Mouse (Mus musculus) stomach, embryonic 14.5 days (tissue): ENCODE data around the gene Cox8b. TPM values are rescaled to one million over a fixed set of nuclear protein-coding genes. Genes with fewer than 3 reads are reported as not detected.

ENCODE experiments used
- ATAC-seq: fragments of 200-750 bp; cut with Nextera tagmentation; 2 replicates; pipeline ENCODE4 v1.8.0; 2017; ENCODE audit warnings: low read depth, moderate TSS enrichment; ENCODE audit not compliant: insufficient number of reproducible peaks, insufficient read depth, low FRiP score
- H3K27ac ChIP-seq: fragments of 300-500 bp; sonication (generic); 2 replicates; pipeline ENCODE4 v1.5.1; 2014; ENCODE audit warnings: mild to moderate bottlenecking, low read length, moderate library complexity, mixed read lengths
- H3K27me3 ChIP-seq: fragments of 300-500 bp; sonication (generic); 2 replicates; pipeline ENCODE4 v1.6.1; 2014; ENCODE audit warnings: low read length, control low read depth, mixed read lengths; ENCODE audit not compliant: control insufficient read depth, insufficient read depth
- H3K36me3 ChIP-seq: fragments of 300-500 bp; sonication (generic); 2 replicates; pipeline ENCODE4 v1.6.1; 2014; ENCODE audit warnings: mild to moderate bottlenecking, control low read depth, low read length, moderate library complexity, mixed read lengths; ENCODE audit not compliant: control insufficient read depth, insufficient read depth
- H3K4me1 ChIP-seq: fragments of 300-500 bp; sonication (generic); 2 replicates; pipeline ENCODE4 v1.6.1; 2014; ENCODE audit warnings: low read length, control low read depth, mixed read lengths; ENCODE audit not compliant: control insufficient read depth, insufficient read depth
- H3K4me2 ChIP-seq: fragments of 300-500 bp; sonication (generic); replicated peaks from 2 replicates; pipeline ENCODE4 v1.6.1; 2014; ENCODE audit warnings: low read depth, low read length, control low read depth
- H3K4me3 ChIP-seq: fragments of 300-500 bp; sonication (generic); 2 replicates; pipeline ENCODE4 v1.5.1; 2014; ENCODE audit warnings: low read depth, low read length, control low read depth
- H3K9ac ChIP-seq: fragments of 300-500 bp; sonication (generic); replicated peaks from 2 replicates; pipeline ENCODE4 v1.6.1; 2014; ENCODE audit warnings: low read depth, mild to moderate bottlenecking, control low read depth, low read length, moderate library complexity, mixed read lengths
- H3K9me3 ChIP-seq: fragments of 300-500 bp; sonication (generic); 2 replicates; pipeline ENCODE4 v1.6.1; 2016; ENCODE audit warnings: low read depth, low read length, control low read depth; ENCODE audit not compliant: control insufficient read depth
- WGBS: fragments of 180-500 bp; shearing (Covaris S2); extraction: QIAGEN DNeasy Blood & Tissue Kit; methylation state at CpG from one replicate; pipeline ENCODE4 v1.1.7; 2014; 5-methylcytosine and 5-hydroxymethylcytosine counted together
- polyA plus RNA-seq: library from polyadenylated mRNA; unstranded; fragments of >200 nt; fragmentation: Nextera tagmentation; extraction: Ambion mirVana; gene quantifications from 2 replicates; pipeline ENCODE4 v1.2.1, GENCODE M21; 2014

Cox8b gene
- polyA plus RNA-seq, 1 experiment from 2014 or later, result 0.87 TPM

DNA sequence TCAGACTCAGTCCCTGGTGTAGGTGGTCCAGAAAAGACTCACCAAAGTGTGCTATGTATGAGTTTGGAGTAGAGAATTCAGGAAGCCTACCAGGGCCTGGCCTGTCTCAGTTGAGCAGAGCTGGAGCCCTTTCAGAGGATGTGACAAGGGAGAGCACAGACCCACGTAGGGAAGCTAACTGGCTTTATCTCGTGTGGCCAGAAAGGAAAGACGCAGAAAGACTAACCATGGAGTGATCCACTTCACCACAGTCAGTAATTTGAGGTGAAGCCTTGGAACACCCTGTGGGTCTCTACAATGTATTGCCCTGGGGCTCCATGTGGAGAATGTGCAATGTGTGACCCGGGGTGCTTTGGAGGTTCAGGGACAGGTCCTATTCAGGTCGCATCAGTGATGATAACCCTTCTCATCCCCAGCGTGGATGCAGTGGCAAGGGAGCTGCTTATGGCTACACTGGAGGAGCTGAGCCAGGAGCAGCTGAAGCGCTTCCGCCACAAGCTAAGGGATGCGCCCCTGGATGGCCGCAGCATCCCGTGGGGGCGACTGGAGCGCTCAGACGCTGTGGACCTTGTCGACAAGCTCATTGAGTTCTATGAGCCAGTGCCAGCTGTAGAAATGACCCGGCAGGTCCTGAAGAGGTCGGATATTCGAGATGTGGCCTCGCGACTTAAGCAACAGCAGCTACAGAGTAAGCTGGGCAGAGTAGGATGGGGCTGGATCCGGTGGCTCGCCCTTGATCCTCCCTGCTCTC lies 21.2 kb upstream of the Cox8b start:
- Histone ChIP-seq H3K9me3 (no peaks in the 10 kb centered on the region), H3K9ac (no peak overlapping the region), H3K36me3 (no peaks in the 10 kb centered on the region), H3K27ac (no peak overlapping the region), H3K4me3 (no peak overlapping the region), H3K27me3 (peaks cover 36% of the 10 kb centered on the region), H3K4me1 (peaks cover 10% of the 10 kb centered on the region; the same call in 1 of the 2 replicates), H3K4me2 (no peak overlapping the region)
- no peak for ATAC-seq
- 30% methylated on average over 22 of the region's 22 CpGs for WGBS

DNA sequence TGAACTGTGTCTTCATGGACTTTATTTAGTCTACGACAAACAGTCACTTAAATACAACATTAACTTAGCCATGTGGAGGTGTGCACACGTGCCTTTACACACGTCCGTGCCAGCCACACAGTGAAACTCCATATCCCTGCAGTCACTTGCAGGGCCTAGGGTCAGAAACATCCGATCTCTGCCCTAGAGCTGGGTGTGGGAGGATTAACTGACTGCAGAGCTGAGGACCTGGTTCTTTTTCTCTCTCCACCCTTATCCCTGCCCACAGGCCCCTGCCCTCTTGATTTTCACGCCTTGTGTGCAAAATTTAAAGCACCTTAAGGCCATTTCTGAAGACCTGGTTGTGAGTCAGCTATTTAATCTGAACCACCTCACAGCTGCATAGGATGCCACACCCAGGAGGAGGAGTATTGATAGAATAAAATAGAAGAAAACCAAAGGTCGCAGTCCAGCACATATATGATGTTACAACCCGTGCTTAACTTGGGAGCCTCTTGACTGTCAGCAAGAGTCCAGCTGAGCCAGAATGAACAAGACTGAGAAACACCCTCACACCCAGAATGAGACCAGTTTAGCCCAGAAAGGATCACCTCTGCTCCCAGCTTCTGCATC lies 20.3 kb upstream of the Cox8b start, which contains the start of gene Nlrp6:
TSS of gene Nlrp6 (plus strand) at position 485 of the 612 bp plus-strand sequence.
- peaks cover 10% of the 10 kb centered on the region; the same call in 1 of the 2 replicates for H3K4me1 ChIP-seq
- no peak within 1 kb of the TSS for H3K4me2 ChIP-seq
- H3K9ac ChIP-seq, result no peak within 1 kb of the TSS
- no peaks in the 10 kb centered on the region for H3K9me3 ChIP-seq
- 67% methylated on average over 8 of the region's 8 CpGs for WGBS
- no peaks in the 10 kb centered on the region for H3K36me3 ChIP-seq
- H3K27ac ChIP-seq, result no peak within 1 kb of the TSS
- no peak within 1 kb of the TSS for H3K4me3 ChIP-seq
- H3K27me3 ChIP-seq, result peaks cover 36% of the 10 kb centered on the region
- no peak for ATAC-seq

DNA sequence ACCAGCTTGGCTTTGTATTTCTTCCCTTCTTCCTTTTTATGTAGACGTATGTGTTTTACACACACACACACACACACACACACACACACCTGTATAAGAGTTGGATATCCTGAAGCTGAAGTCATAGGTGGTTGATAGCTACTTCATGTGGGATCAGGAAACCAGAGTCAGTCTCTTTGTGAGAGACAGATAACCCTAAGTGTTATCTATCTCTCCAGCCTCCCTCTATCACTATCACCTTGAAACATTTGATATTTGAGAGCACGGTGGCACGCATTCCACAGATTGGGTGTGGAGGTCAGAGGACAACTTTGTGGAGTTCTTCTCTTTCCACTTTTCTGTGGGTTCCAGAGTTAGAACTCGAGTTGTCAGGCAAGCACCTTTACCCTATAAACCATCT lies 19.7 kb upstream of the Cox8b start:
- H3K9me3 ChIP-seq, result no peaks in the 10 kb centered on the region
- no peak overlapping the region for H3K27ac ChIP-seq
- WGBS, result 57% methylated on average over 4 of the region's 4 CpGs
- H3K27me3 ChIP-seq, result peaks cover 36% of the 10 kb centered on the region
- no peak overlapping the region for H3K4me2 ChIP-seq
- no peak overlapping the region for H3K9ac ChIP-seq
- H3K4me1 ChIP-seq, result peaks cover 10% of the 10 kb centered on the region; the same call in 1 of the 2 replicates
- H3K4me3 ChIP-seq, result no peak overlapping the region
- no peaks in the 10 kb centered on the region for H3K36me3 ChIP-seq
- ATAC-seq, result no peak

DNA sequence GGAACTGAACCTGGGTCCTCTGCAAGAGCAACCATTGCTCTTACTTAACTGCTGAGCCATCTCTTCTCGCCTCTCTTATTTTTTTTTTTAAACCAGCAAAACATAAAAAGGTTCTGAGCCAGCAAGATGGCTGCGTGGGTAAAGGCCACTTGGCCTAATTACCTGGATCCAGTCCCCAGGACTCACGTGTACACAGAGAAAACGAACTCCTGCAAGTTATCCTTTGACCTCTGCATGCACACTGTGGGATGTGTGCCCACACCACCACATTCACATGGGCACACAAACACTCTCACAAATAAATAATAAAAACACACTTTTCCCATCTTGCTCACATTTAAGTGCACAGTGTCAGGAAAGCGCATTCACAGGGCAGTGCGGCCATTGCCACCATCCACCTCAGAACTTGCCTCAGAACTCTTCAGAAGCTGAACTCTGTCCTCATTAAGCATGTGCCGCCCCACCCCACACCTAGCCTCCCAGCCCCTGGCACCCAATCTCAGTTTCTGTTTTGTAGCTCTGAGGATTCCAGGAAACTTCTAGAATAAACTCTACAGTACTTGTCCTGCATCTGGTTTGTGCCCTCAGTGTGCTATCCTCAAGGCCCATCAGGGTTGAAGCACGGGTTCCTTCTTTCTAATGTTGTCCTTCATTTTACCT lies 13.9 kb upstream of the Cox8b start:
- H3K4me1 ChIP-seq, result no peaks in the 10 kb centered on the region
- H3K4me3 ChIP-seq, result no peak overlapping the region
- H3K4me2 ChIP-seq, result no peak overlapping the region
- no peaks in the 10 kb centered on the region for H3K27me3 ChIP-seq
- H3K9ac ChIP-seq, result no peak overlapping the region
- WGBS, result 81% methylated on average over 8 of the region's 8 CpGs
- no peaks in the 10 kb centered on the region for H3K9me3 ChIP-seq
- ATAC-seq, result no peak
- H3K36me3 ChIP-seq, result no peaks in the 10 kb centered on the region
- peak overlapping the region; percentile 4; the same call in 1 of the 2 replicates for H3K27ac ChIP-seq

DNA sequence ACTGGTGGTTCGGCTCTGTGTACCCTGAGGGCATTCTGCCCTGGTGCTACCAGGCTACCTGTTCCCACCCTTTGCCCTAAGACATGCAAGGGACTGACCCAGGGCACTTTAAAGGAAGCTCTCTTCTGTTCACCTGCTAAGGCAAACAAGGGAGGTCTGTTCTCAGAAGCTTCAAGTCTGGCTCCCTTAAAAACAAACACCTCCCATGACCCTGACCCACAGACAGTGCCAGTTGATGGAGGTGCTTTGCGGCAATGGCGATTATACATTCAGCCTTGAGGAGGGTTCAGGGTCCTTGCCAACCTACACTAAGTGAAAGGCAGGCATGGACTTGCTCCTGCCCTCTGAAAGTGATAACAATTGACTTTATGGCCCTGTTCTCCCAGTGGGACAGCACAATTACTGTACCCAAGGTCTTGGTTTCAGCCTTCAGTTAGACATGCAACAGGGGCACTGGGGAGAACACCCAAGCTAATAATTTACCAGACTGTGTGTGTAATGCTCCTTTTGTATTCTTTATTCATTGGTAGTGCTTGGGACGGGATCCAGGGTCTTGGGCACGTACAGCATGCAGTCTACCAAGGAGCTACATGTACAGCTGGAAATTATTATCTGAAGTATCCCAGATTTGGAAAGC lies 12.7 kb upstream of the Cox8b start:
- Histone ChIP-seq H3K4me3 (no peak overlapping the region), H3K27me3 (no peaks in the 10 kb centered on the region), H3K9ac (no peak overlapping the region), H3K36me3 (no peaks in the 10 kb centered on the region), H3K9me3 (no peaks in the 10 kb centered on the region), H3K4me2 (no peak overlapping the region), H3K27ac (peak overlapping the region; percentile 4; the same call in 1 of the 2 replicates), H3K4me1 (no peaks in the 10 kb centered on the region)
- ATAC-seq, result peak; percentile 79
- 56% methylated on average over 5 of the region's 5 CpGs for WGBS

DNA sequence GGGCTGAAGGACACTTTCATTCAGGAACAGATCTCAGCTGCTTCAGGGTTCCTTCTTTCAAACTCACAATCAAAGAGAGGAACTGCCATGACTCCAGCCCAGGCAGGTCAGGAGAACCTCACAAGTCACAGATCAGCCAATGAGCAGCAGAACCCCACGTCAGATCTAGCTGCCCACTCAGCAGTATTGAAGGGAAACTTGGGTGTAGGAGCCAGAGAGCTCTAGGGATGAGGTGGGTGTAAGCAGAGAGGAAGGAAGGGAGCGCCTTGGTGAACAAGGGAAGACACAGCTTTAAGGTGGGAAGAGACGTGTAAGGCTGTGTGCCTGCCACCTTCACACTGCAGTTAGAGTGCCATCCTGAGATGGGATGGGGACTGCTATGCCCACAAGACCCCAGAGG lies 12.0 kb upstream of the Cox8b start:
- H3K4me3 ChIP-seq, result no peak overlapping the region
- H3K9ac ChIP-seq, result no peak overlapping the region
- no peaks in the 10 kb centered on the region for H3K36me3 ChIP-seq
- H3K9me3 ChIP-seq, result no peaks in the 10 kb centered on the region
- peak overlapping the region; percentile 4; the same call in 1 of the 2 replicates for H3K27ac ChIP-seq
- no peaks in the 10 kb centered on the region for H3K27me3 ChIP-seq
- 67% methylated on average over 3 of the region's 3 CpGs for WGBS
- no peak overlapping the region for H3K4me2 ChIP-seq
- no peaks in the 10 kb centered on the region for H3K4me1 ChIP-seq
- ATAC-seq, result no peak

DNA sequence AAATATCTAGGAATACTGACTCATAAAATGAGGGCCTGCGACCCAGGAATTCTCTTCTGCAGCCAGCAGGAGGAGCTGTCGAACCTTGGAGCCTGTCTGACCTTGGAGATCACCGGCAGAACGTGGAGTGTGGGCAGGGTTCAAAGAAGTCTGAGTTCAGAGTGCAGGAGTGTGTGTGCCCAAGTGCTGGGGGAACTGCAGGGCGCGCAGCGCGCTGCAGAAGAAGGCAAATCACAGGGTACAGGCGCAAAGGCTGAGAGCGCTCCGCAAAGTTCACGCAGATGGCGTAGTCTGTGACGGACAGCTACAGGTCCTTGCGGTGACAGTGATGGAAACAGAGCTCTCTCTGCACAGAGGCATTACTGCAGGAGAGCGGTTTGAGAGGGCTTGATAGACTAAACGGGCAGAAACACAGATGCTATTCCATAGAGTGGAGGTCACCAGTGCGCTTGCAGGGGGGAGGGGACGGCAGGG lies 8.4 kb upstream of the Cox8b start:
- peak overlapping the region; percentile 83 for H3K4me2 ChIP-seq
- peak; percentile 66 for ATAC-seq
- H3K27me3 ChIP-seq, result no peaks in the 10 kb centered on the region
- H3K27ac ChIP-seq, result no peak overlapping the region
- H3K4me3 ChIP-seq, result peak overlapping the region; percentile 35
- no peaks in the 10 kb centered on the region for H3K4me1 ChIP-seq
- WGBS, result 2% methylated on average over 19 of the region's 19 CpGs
- H3K9me3 ChIP-seq, result no peaks in the 10 kb centered on the region
- no peak overlapping the region for H3K9ac ChIP-seq
- H3K36me3 ChIP-seq, result no peaks in the 10 kb centered on the region

DNA sequence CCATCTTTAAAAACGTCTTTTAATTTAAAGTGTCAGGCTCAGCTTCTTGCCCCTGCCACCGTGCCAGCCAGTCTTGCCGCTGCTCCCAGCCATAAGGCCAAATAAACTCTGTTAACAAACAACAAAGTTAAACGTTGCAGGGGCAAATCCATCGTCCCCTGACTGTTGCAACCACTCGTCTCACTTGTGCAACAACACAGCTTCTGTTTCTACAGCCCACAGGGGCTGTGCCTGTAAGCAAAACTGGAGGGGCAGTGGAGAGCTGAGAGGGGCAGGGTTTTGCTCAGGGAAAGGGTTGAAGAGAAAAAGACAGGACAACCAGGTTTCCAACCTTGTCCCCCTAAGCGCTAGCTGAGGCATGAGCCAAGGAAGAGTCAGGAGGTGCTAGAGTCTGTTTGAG lies 7.9 kb upstream of the Cox8b start:
- WGBS, result 50% methylated on average over 7 of the region's 7 CpGs
- Histone ChIP-seq H3K4me3 (no peak overlapping the region), H3K9me3 (no peaks in the 10 kb centered on the region), H3K9ac (no peak overlapping the region), H3K36me3 (no peaks in the 10 kb centered on the region), H3K4me1 (no peaks in the 10 kb centered on the region), H3K4me2 (no peak overlapping the region), H3K27ac (no peak overlapping the region), H3K27me3 (no peaks in the 10 kb centered on the region)
- ATAC-seq, result 0 out of 2 replicates have a peak, but pooled peaks have one; percentile 3
